Comparison of ENCODE assay signal across 8 mouse cellular contexts in genomic region chr17:55931553-55932502, GRCm38 (mm10). TPM values are rescaled to one million over a fixed set of nuclear protein-coding genes. Genes with fewer than 3 reads are reported as not detected.
DNase-seq lines count a peak whose midpoint lies in the region; ATAC-seq and TF ChIP-seq lines count a peak whose summit lies in the region.

No protein-coding gene starts in this region.

- TF ChIP-seq POLR2A in small intestine, adult 2 months (IDR thresholded peaks at IDR 0.05; ENCODE audit: low read depth, low read length) = peak; percentile 26; the same call in 1 of the 2 replicates

- H3K36me3 ChIP-seq in forebrain, embryonic 14.5 days (ENCODE audit: control insufficient read depth, insufficient read depth, low read length) = no peaks in the 10 kb centered on the region
- no peaks in the 10 kb centered on the region for H3K36me3 ChIP-seq in limb, embryonic 10.5 days
- no peaks in the 10 kb centered on the region for H3K36me3 ChIP-seq in midbrain, embryonic 10.5 days
- H3K36me3 ChIP-seq in small intestine, adult 2 months (ENCODE audit: control insufficient read depth, insufficient read depth, low read length) = no peaks in the 10 kb centered on the region

- H3K4me3 ChIP-seq in forebrain, embryonic 14.5 days (ENCODE audit: low read depth, low read length) = peak overlapping the region; percentile 52
- peak overlapping the region; percentile 65 for H3K4me3 ChIP-seq in limb, embryonic 10.5 days
- H3K4me3 ChIP-seq in midbrain, embryonic 10.5 days = peak overlapping the region; percentile 61
- peak overlapping the region; percentile 90 for H3K4me3 ChIP-seq in small intestine, adult 2 months (ENCODE audit: low read depth, low read length)

- 0 out of 2 replicates have a peak, but pooled peaks cover 4% of the 10 kb centered on the region for H3K4me1 ChIP-seq in forebrain, embryonic 14.5 days (ENCODE audit: control insufficient read depth, insufficient read depth, low read length)
- H3K4me1 ChIP-seq in limb, embryonic 10.5 days = 0 out of 2 replicates have a peak, but pooled peaks cover 7% of the 10 kb centered on the region
- peaks cover 12% of the 10 kb centered on the region for H3K4me1 ChIP-seq in midbrain, embryonic 10.5 days
- peaks cover 5% of the 10 kb centered on the region; the same call in 1 of the 2 replicates for H3K4me1 ChIP-seq in small intestine, adult 2 months (ENCODE audit: control insufficient read depth, insufficient read depth, insufficient read length, low read length)

- peak; percentile 98 for ATAC-seq in forebrain, embryonic 14.5 days

- H3K27me3 ChIP-seq in forebrain, embryonic 14.5 days (replicated peaks; ENCODE audit: control insufficient read depth, insufficient read depth, low read length) = no peaks in the 10 kb centered on the region
- H3K27me3 ChIP-seq in limb, embryonic 10.5 days (ENCODE audit: low read depth, poor library complexity, severe bottlenecking) = no peaks in the 10 kb centered on the region
- no peaks in the 10 kb centered on the region for H3K27me3 ChIP-seq in midbrain, embryonic 10.5 days (ENCODE audit: low read depth, poor library complexity, severe bottlenecking)
- no peaks in the 10 kb centered on the region for H3K27me3 ChIP-seq in small intestine, adult 2 months (ENCODE audit: control insufficient read depth, insufficient read depth, low read length)

- H3K4me2 ChIP-seq in forebrain, embryonic 14.5 days (ENCODE audit: low read length) = peak overlapping the region; percentile 63

- 1% methylated on average over 33 of the region's 33 CpGs for WGBS in forebrain, embryonic 14.5 days
- WGBS in limb, embryonic 10.5 days = 2% methylated on average over 33 of the region's 33 CpGs
- WGBS in midbrain, embryonic 10.5 days = 2% methylated on average over 33 of the region's 33 CpGs
- WGBS in small intestine, adult 2 months = 1% methylated on average over 33 of the region's 33 CpGs

- peak overlapping the region; percentile 70; the same call in 1 of the 2 replicates for H3K27ac ChIP-seq in forebrain, embryonic 14.5 days (ENCODE audit: low read depth, low read length)
- H3K27ac ChIP-seq in limb, embryonic 10.5 days = peak overlapping the region; percentile 91
- peak overlapping the region; percentile 90 for H3K27ac ChIP-seq in midbrain, embryonic 10.5 days (replicated peaks)
- peak overlapping the region; percentile 0; the same call in 1 of the 2 replicates for H3K27ac ChIP-seq in small intestine, adult 2 months (ENCODE audit: insufficient read depth, low read depth, low read length)

- TF ChIP-seq CTCF in small intestine, adult 2 months (IDR thresholded peaks at IDR 0.05; ENCODE audit: extremely low read depth, insufficient read length, insufficient replicate concordance, low read depth, low read length) = peak; percentile 38; the same call in 1 of the 2 replicates

- H3K9me3 ChIP-seq in forebrain, embryonic 14.5 days (replicated peaks; ENCODE audit: control insufficient read depth, low read length) = no peaks in the 10 kb centered on the region
- H3K9me3 ChIP-seq in limb, embryonic 10.5 days (replicated peaks) = no peaks in the 10 kb centered on the region; the same call in 1 of the 2 replicates
- H3K9me3 ChIP-seq in midbrain, embryonic 10.5 days (replicated peaks) = peaks cover 10% of the 10 kb centered on the region; the same call in 1 of the 2 replicates

- peak; percentile 95 for DNase-seq in heart, adult 11 months
- no peak for DNase-seq in heart, adult 9 months (ENCODE audit: low spot score in 2 of 2)
- DNase-seq in cerebellum, adult 18-20 months = peak; percentile 73 to 74
- DNase-seq in forebrain, embryonic 14.5 days (ENCODE audit: low spot score) = peak; percentile 86
- peak; percentile 86 for DNase-seq in induced T-regulatory cell, adult 2 months (ENCODE audit: low read depth)
- DNase-seq in limb, embryonic 10.5 days (ENCODE audit: low spot score) = peak; percentile 78
- peak; percentile 80 for DNase-seq in midbrain, embryonic 10.5 days (ENCODE audit: low spot score)

- peak overlapping the region; percentile 74 for H3K9ac ChIP-seq in forebrain, embryonic 14.5 days (ENCODE audit: low read length)

RNA-seq across cellular contexts. Expression of gene Zfp119b, which starts 17.5 kb away (rescaled TPM):
- polyA plus RNA-seq in forebrain, embryonic 14.5 days (2014; fragmentation: Nextera tagmentation; extraction: Ambion mirVana) = 9.8 and 10.3 TPM in 2 replicates
- polyA plus RNA-seq in limb, embryonic 10.5 days (2016; fragmentation: Nextera tagmentation; extraction: Ambion mirVana) = 3.9 and 5.0 TPM in 2 replicates
- 5.4 and 5.8 TPM in 2 replicates for polyA plus RNA-seq in midbrain, embryonic 10.5 days (2016; fragmentation: Nextera tagmentation; extraction: Ambion mirVana)
- 0.09 TPM in 1 of 2 replicates, not detected in the other for polyA plus RNA-seq in small intestine, adult 2 months (2012; rRNA removed)

RNA-seq across cellular contexts. Expression of gene Ebi3, which starts 20.6 kb away (rescaled TPM):
- polyA plus RNA-seq in forebrain, embryonic 14.5 days (2014; fragmentation: Nextera tagmentation; extraction: Ambion mirVana) = 2.6 and 3.8 TPM in 2 replicates
- 0.90 and 1.1 TPM in 2 replicates for polyA plus RNA-seq in limb, embryonic 10.5 days (2016; fragmentation: Nextera tagmentation; extraction: Ambion mirVana)
- polyA plus RNA-seq in midbrain, embryonic 10.5 days (2016; fragmentation: Nextera tagmentation; extraction: Ambion mirVana) = 2.1 and 2.3 TPM in 2 replicates
- polyA plus RNA-seq in small intestine, adult 2 months (2012; rRNA removed) = 4.9 and 7.5 TPM in 2 replicates

RNA-seq across cellular contexts. Expression of gene Yju2, which starts 27.1 kb away (rescaled TPM):
- polyA plus RNA-seq in forebrain, embryonic 14.5 days (2014; fragmentation: Nextera tagmentation; extraction: Ambion mirVana) = 25.4 and 26.1 TPM in 2 replicates
- 27.7 and 28.5 TPM in 2 replicates for polyA plus RNA-seq in limb, embryonic 10.5 days (2016; fragmentation: Nextera tagmentation; extraction: Ambion mirVana)
- polyA plus RNA-seq in midbrain, embryonic 10.5 days (2016; fragmentation: Nextera tagmentation; extraction: Ambion mirVana) = 31.0 and 34.0 TPM in 2 replicates
- 3.4 and 7.9 TPM in 2 replicates for polyA plus RNA-seq in small intestine, adult 2 months (2012; rRNA removed)

RNA-seq across cellular contexts. Expression of gene Shd, which starts 38.4 kb away (rescaled TPM):
- 109 and 111 TPM in 2 replicates for polyA plus RNA-seq in forebrain, embryonic 14.5 days (2014; fragmentation: Nextera tagmentation; extraction: Ambion mirVana)
- 23.6 and 39.7 TPM in 2 replicates for polyA plus RNA-seq in limb, embryonic 10.5 days (2016; fragmentation: Nextera tagmentation; extraction: Ambion mirVana)
- 68.4 and 103 TPM in 2 replicates for polyA plus RNA-seq in midbrain, embryonic 10.5 days (2016; fragmentation: Nextera tagmentation; extraction: Ambion mirVana)
- 1.1 and 3.4 TPM in 2 replicates for polyA plus RNA-seq in small intestine, adult 2 months (2012; rRNA removed)

RNA-seq across cellular contexts. Expression of gene Zfp959, which starts 39.9 kb away (rescaled TPM):
- 16.1 and 16.9 TPM in 2 replicates for polyA plus RNA-seq in forebrain, embryonic 14.5 days (2014; fragmentation: Nextera tagmentation; extraction: Ambion mirVana)
- polyA plus RNA-seq in limb, embryonic 10.5 days (2016; fragmentation: Nextera tagmentation; extraction: Ambion mirVana) = 13.2 and 15.5 TPM in 2 replicates
- polyA plus RNA-seq in midbrain, embryonic 10.5 days (2016; fragmentation: Nextera tagmentation; extraction: Ambion mirVana) = 12.9 and 14.8 TPM in 2 replicates
- polyA plus RNA-seq in small intestine, adult 2 months (2012; rRNA removed) = 0.27 TPM in 1 of 2 replicates, not detected in the other

Comparison
In these comparisons a context has a peak if more than half of its experiments do, and no peak if none do; other contexts are left out.
1. DNase-seq: peak in heart, adult 11 months (single experiment), cerebellum, adult 18-20 months (2 of 2), forebrain, embryonic 14.5 days (single experiment), induced T-regulatory cell, adult 2 months (single experiment), limb, embryonic 10.5 days (single experiment) and midbrain, embryonic 10.5 days (single experiment); none in heart, adult 9 months (0 of 2).
2. H3K27ac ChIP-seq: peak in every context shown above with its lines; median percentile 91 in limb, embryonic 10.5 days; 90 in midbrain, embryonic 10.5 days; 70 in forebrain, embryonic 14.5 days; 0 in small intestine, adult 2 months.
3. Peak in every context shown above with its lines, with median percentiles within 50 percentile points of each other: H3K4me3 ChIP-seq.